Mouse (Mus musculus) monocyte, adult 2 months (primary cell): ENCODE results near the gene Cntrl.

Experiments used
- DNase-seq, 2 experiments: peaks; one replicate each; pipeline ENCODE4 v3.0.0; 2022; ENCODE audit warnings: low spot score in 2 of 2, low read depth in 1 of 2

Gene Cntrl

GRCm38 (mm10) chr2:35124716-35125115 lies 15.4 kb downstream of the Cntrl start:
- DNase-seq, result no peak

DNA sequence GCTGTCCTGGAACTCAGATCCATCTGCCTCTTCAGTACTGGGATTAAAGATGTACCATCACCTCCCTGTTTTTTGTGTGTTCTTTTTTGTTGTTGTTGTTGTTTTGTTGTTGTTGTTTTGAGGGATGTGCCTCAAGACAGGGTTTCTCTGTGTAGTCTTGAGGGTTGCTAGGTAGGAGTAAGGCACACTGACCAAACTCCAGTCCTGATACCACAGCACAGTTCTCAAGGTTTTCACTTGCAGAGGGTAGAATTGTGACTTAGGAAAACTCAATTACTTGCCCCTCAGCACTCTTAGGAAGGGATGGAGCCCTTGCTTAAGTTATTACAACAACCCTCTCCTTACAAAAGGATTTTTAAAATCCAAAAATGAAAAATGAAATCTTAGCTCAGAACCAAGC lies 22.2 kb downstream of the Cntrl start:
- no peak for DNase-seq

GRCm38 (mm10) chr2:35131991-35132661 lies 22.8 kb downstream of the Cntrl start:
- peak; percentile 81 to 89 for DNase-seq

- no peak for DNase-seq
These were observed 23.4 kb downstream of the Cntrl start for GRCm38 (mm10) chr2:35132662-35133055.

GRCm38 (mm10) chr2:35133891-35134290 lies 24.6 kb downstream of the Cntrl start:
- DNase-seq, result no peak

GRCm38 (mm10) chr2:35138576-35138975 lies 29.3 kb downstream of the Cntrl start:
- DNase-seq, result no peak

- no peak for DNase-seq
These were observed 32.4 kb downstream of the Cntrl start for GRCm38 (mm10) chr2:35141673-35142072.

DNA sequence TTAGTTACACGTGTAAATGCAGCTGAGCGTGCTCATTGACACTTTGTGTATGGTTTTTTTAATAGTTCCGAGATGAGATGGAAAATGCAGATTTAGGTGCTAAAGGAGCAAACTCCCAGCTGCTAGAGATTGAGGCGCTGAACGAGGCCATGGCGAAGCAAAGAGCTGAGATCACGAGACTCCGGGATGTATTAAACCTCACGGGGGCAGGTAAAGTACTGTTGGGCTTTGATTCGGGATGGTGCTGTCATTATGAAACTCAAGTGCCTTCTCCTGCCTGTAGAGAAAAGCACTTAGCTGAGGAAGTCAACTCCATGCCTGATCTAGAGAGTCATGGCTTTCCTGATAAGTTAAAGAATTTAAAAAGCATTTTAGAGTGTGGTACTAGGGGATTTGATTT lies 39.5 kb downstream of the Cntrl start:
- DNase-seq, result no peak

DNA sequence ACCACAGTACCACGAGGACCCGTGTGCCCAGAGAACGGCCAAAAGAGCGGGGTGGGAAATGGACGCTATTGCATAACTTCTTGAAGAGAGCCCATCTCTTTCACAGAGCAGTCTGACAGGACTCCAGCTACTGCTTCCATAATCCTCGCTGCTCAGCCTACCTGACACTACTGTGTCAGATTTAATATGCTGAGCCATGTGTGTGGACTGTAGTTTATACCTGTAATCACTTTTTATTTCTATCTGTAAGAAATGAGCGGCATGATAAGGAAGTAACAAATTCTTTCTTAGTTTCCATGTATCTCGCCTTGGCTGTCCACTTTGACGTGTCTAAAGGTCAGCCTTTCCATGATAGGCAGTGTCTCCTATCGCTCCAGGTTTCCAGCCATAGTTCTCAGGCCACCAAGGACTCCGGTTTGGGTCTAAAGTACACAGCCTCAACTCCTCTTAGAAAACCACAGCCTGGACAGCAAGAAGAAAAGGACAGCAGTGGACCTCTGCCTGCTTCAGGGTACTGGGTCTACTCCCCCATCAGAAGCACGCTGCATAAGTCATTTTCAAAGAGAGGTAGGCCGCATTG lies 42.1 kb downstream of the Cntrl start:
- DNase-seq, result no peak

- DNase-seq, result no peak
These were observed 43.9 kb downstream of the Cntrl start for GRCm38 (mm10) chr2:35153179-35153578.

DNA sequence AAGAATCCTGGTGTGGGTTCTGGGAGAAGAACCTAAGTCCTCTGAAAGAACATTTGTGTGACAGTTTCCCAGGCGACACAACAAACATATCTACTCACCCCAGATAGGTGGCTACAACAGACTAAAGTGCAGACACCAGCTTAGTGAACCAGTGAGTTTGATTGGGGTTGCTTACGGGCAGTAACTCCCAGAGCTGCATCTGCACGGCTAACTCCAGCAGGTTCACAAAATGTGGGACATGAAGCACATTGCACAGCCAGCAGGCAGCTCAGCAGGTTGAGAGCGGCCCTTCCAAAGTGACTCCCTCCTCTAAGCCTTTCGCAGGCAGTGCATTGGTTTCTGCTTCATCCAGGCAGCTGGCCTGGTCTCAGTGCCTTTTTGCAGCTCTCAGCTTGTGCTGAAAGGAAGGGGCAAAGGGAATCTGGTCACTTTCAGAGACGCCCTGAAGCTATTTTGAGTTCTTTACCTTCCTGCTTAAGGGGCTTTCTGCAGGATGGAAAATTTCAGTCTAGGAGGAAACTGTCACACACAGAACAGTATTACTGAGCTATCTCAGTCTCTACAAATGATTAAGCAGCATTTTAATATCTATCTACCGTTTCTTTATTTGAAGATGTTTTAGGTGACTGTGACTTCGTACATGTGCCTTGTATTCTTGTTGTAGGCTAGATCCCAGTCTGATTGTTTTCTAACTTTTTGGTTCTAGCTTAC lies 44.7 kb downstream of the Cntrl start:
- no peak for DNase-seq

- DNase-seq, result no peak
These were observed 47.7 kb downstream of the Cntrl start for GRCm38 (mm10) chr2:35156985-35157384.

GRCm38 (mm10) chr2:35157836-35158235 lies 48.5 kb downstream of the Cntrl start:
- no peak for DNase-seq

GRCm38 (mm10) chr2:35158358-35158757 lies 49.1 kb downstream of the Cntrl start:
- DNase-seq, result no peak

GRCm38 (mm10) chr2:35160206-35160605 lies 50.9 kb downstream of the Cntrl start:
- DNase-seq, result no peak

DNA sequence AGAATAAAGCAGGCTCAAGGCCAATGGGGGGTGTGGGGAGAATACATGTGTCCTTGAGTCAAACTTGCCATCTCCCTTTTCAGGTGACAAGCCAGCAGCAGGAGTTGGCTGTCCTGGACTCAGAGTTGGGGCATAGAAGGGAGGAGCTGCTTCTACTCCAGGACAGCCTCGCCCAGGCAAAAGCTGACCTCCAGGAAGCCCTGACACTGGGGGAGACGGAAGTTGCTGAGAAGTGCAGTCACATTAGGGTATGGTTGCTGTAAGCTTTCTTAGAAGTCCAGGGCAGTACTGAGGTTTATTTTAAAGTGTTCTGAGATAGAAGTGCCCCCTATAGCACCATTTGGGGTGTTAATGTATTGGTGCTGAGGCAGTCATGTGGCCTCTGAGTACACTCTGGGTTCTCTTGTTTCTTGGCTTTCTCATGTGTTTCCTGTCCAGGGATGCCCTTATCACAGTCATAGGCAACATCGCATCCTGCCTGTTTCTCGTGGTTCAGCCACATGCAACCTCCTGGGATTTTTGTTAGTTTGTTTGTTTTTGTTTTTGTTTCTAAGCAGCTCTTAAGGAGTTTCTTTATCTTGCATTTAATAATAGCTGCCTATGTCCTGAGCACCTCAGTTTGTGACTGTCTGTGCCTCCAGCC lies 52.7 kb downstream of the Cntrl start:
- no peak for DNase-seq

DNA sequence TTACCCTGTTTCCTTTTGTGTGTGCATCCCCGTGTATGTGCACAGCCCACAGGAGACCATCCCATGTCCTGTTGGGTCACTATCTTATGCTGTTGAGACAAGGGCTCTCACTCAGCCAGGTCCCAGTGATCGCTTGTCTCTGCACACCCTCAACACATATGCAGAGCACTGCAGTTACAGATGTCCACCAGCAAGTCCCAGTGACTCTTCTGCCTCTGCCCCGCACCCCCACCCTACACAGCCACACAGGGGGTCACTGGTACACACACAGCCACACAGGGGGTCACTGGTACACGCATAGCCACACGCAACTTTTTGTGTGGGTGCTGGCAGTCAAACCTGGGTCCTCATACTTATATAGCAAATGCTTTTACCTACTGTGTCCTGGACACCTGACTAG lies 54.1 kb downstream of the Cntrl start:
- DNase-seq, result no peak

GRCm38 (mm10) chr2:35165416-35165815 lies 56.1 kb downstream of the Cntrl start:
- DNase-seq, result no peak

DNA sequence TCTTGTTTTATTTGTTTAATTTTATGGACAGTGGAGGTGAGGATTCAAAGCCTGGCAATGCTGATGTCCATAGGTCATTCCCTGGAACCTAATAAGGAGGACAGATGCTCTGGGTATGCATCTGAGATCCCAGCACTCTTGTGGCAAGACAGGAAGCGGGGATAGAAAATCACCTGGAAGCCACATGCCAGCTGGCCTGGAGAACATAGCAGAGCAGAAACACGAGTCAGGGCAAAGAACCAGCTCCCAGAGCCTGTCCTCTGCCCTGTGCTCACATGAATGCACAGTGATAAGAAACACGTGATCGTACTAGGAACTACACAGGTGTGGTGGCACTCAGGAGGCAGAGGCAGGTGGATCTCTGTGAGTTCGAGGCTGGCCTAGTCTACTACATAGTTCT lies 57.5 kb downstream of the Cntrl start:
- no peak for DNase-seq

- no peak for DNase-seq
These were observed 60.2 kb downstream of the Cntrl start for GRCm38 (mm10) chr2:35169452-35169851.

DNA sequence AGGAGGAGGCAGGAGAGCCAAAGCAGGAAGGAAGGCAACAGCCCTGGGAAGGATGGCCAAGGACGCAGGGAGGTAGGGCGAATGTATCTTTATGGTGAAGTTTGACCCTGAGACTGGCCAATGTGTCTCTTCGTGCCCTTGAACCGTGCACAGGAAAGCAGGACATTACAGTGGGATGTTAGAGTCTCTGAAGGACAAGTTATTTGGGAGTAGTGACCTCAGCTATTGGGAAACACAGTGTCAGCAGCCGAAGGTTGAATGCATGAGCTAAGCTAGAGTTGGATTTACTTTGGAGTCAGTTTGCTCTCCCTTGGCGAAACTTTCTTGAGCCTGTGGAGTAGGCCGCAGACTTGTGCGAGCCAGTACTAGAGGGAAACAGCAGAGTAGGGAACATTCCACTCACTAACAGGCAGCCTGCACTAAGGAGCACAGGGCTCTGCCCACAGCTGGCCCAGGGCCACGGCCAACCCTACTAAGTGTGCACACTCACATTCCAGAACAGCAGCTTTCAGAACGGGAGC lies 62.1 kb downstream of the Cntrl start:
- no peak for DNase-seq

- no peak for DNase-seq
These were observed 63.0 kb downstream of the Cntrl start for GRCm38 (mm10) chr2:35172246-35172645.
